Mouse (Mus musculus) T-helper 17 cell (primary cell): ENCODE measurements at regions not wholly inside any gene's neighbourhood (a gene's known extent, or its start where the extent isn't known, plus 50 kb on each side); places are given as distances from the start of the nearest gene placed in this dataset.

Experiments
- in situ Hi-C, 2 experiments: fragments of 300-600 bp; cut with MboI, MseI; formaldehyde crosslinking; loops; 1 replicate in 1 of 2; 2 replicates in 1 of 2; pipeline ENCODE4 v1.15.1; 2025; ENCODE audit warnings: high pct_unique_total_duplicates in 2 of 2

- in situ Hi-C loops, result no loop called here
These were observed 938.3 kb upstream of the 2610301B20Rik start for GRCm38 (mm10) chr4:9935949-9936348.

GRCm38 (mm10) chr4:9951441-9951840 lies 922.9 kb upstream of the 2610301B20Rik start:
- in situ Hi-C loops, result no loop called here

GRCm38 (mm10) chr4:9974631-9975030 lies 899.7 kb upstream of the 2610301B20Rik start:
- in situ Hi-C loops, result no loop called here

- in situ Hi-C loops, result no loop called here
These were observed 892.8 kb upstream of the 2610301B20Rik start for GRCm38 (mm10) chr4:9981354-9982040.

GRCm38 (mm10) chr4:9982786-9983525 lies 891.3 kb upstream of the 2610301B20Rik start:
- in situ Hi-C loops, result no loop called here

GRCm38 (mm10) chr4:9993871-9994270 lies 880.4 kb upstream of the 2610301B20Rik start:
- in situ Hi-C loops, result no loop called here

- in situ Hi-C loops, result no loop called here
These were observed 879.8 kb upstream of the 2610301B20Rik start for GRCm38 (mm10) chr4:9994466-9994865.

- in situ Hi-C loops, result loop anchor here (5.0 to 10.0 kb wide), 2 partner anchors 33 to 1776 kb away; no protein-coding TSS in a partner anchor
These were observed 844.0 kb upstream of the 2610301B20Rik start for GRCm38 (mm10) chr4:10030316-10030715.

GRCm38 (mm10) chr4:10031764-10032163 lies 842.5 kb upstream of the 2610301B20Rik start:
- in situ Hi-C loops, result loop anchor here (5.0 to 10.0 kb wide), 2 partner anchors 34 to 1777 kb away; no protein-coding TSS in a partner anchor

GRCm38 (mm10) chr4:10035336-10035735 lies 839.0 kb upstream of the 2610301B20Rik start:
- in situ Hi-C loops, result loop anchor here in 1 of 2 experiments (10.0 kb wide), 1 partner anchor 1781 kb away; no protein-coding TSS in a partner anchor

- in situ Hi-C loops, result no loop called here
These were observed 832.8 kb upstream of the 2610301B20Rik start for GRCm38 (mm10) chr4:10041301-10042093.

GRCm38 (mm10) chr4:10048770-10049169 lies 825.5 kb upstream of the 2610301B20Rik start:
- in situ Hi-C loops, result no loop called here

- in situ Hi-C loops, result no loop called here
These were observed 824.9 kb upstream of the 2610301B20Rik start for GRCm38 (mm10) chr4:10049411-10049810.

GRCm38 (mm10) chr4:10051296-10052267 lies 822.7 kb upstream of the 2610301B20Rik start:
- in situ Hi-C loops, result loop anchor here in 1 of 2 experiments (5.0 to 10.0 kb wide), 2 partner anchors 96 to 1693 kb away; no protein-coding TSS in a partner anchor

- in situ Hi-C loops, result loop anchor here in 1 of 2 experiments (5.0 to 10.0 kb wide), 2 partner anchors 94 to 1692 kb away; no protein-coding TSS in a partner anchor
These were observed 821.4 kb upstream of the 2610301B20Rik start for GRCm38 (mm10) chr4:10052869-10053268.

- in situ Hi-C loops, result no loop called here
These were observed 801.7 kb upstream of the 2610301B20Rik start for GRCm38 (mm10) chr4:10072500-10073106.

GRCm38 (mm10) chr4:10079565-10080169 lies 794.6 kb upstream of the 2610301B20Rik start:
- in situ Hi-C loops, result no loop called here

GRCm38 (mm10) chr4:10114831-10115230 lies 759.5 kb upstream of the 2610301B20Rik start:
- in situ Hi-C loops, result no loop called here

- in situ Hi-C loops, result no loop called here
These were observed 756.3 kb upstream of the 2610301B20Rik start for GRCm38 (mm10) chr4:10117964-10118363.

- in situ Hi-C loops, result no loop called here
These were observed 750.0 kb upstream of the 2610301B20Rik start for GRCm38 (mm10) chr4:10124252-10124651.
